Mouse (Mus musculus): ENCODE data around the gene Cpt1a. TPM values are rescaled to one million over a fixed set of nuclear protein-coding genes. Genes with fewer than 3 reads are reported as not detected.

Gene Cpt1a
- total and polyA plus RNA-seq, 2 experiments from 2014 or later: 49.8 to 79.4 TPM

GRCm38 (mm10) chr19:3336485-3337255 is 14.5 kb downstream of the Cpt1a start:
- Histone ChIP-seq H3K9ac (replicated peaks; ENCODE audit: low read depth, low read length) (no peak overlapping the region; the same call in 1 of the 2 replicates), H3K36me3 (replicated peaks; ENCODE audit: control insufficient read depth, insufficient read depth, low read length) (peaks cover 4% of the 10 kb centered on the region; the same call in 1 of the 2 replicates), H3K27me3 (ENCODE audit: control insufficient read depth, insufficient read depth, low read length) (no peaks in the 10 kb centered on the region), H3K4me1 (ENCODE audit: control insufficient read depth, insufficient read depth) (peaks cover 33% of the 10 kb centered on the region), H3K4me3 (ENCODE audit: low read depth, low read length) (no peak overlapping the region), H3K4me2 (ENCODE audit: low read depth, low read length) (no peak overlapping the region), H3K9me3 (replicated peaks; ENCODE audit: control insufficient read depth, low read length) (no peaks in the 10 kb centered on the region), H3K27ac (ENCODE audit: low read depth) (peak overlapping the region; percentile 39)
- TF ChIP-seq CTCF (IDR thresholded peaks at IDR 0.05; ENCODE audit: low read depth) (no peak), EP300 (IDR thresholded peaks at IDR 0.05; ENCODE audit: low read depth) (no peak)
- no peak for DNase-seq (ENCODE audit: low spot score)
- WGBS: 42% methylated on average over 8 of the region's 8 CpGs
- peak; percentile 34; the same call in 1 of the 2 replicates for ATAC-seq (ENCODE audit: insufficient read depth, low read depth)

- 88% methylated on average over 8 of the region's 8 CpGs for WGBS
- Histone ChIP-seq H3K36me3 (replicated peaks; ENCODE audit: control insufficient read depth, insufficient read depth, low read length) (no peaks in the 10 kb centered on the region), H3K4me1 (ENCODE audit: control insufficient read depth, insufficient read depth) (peaks cover 27% of the 10 kb centered on the region), H3K27ac (ENCODE audit: low read depth) (no peak overlapping the region), H3K9me3 (replicated peaks; ENCODE audit: control insufficient read depth, low read length) (no peaks in the 10 kb centered on the region), H3K27me3 (ENCODE audit: control insufficient read depth, insufficient read depth, low read length) (no peaks in the 10 kb centered on the region), H3K9ac (replicated peaks; ENCODE audit: low read depth, low read length) (no peak overlapping the region), H3K4me3 (ENCODE audit: low read depth, low read length) (no peak overlapping the region), H3K4me2 (ENCODE audit: low read depth, low read length) (no peak overlapping the region)
- TF ChIP-seq EP300 (IDR thresholded peaks at IDR 0.05; ENCODE audit: low read depth) (no peak), CTCF (IDR thresholded peaks at IDR 0.05; ENCODE audit: low read depth) (no peak)
- ATAC-seq (ENCODE audit: insufficient read depth, low read depth) (no peak), DNase-seq (ENCODE audit: low spot score) (no peak)
Observed at GRCm38 (mm10) chr19:3339187-3339586, 17.1 kb downstream of the Cpt1a start.

GRCm38 (mm10) chr19:3341021-3341420 is 18.9 kb downstream of the Cpt1a start:
- WGBS: 65% methylated on average over 3 of the region's 3 CpGs
- no peak for ATAC-seq (ENCODE audit: insufficient read depth, low read depth)
- H3K27me3 ChIP-seq (ENCODE audit: control insufficient read depth, insufficient read depth, low read length): no peaks in the 10 kb centered on the region

GRCm38 (mm10) chr19:3343929-3344328 is 21.8 kb downstream of the Cpt1a start:
- DNase-seq (ENCODE audit: low spot score) (no peak), ATAC-seq (ENCODE audit: insufficient read depth, low read depth) (no peak)
- Histone ChIP-seq H3K4me3 (ENCODE audit: low read depth, low read length) (no peak overlapping the region), H3K9me3 (replicated peaks; ENCODE audit: control insufficient read depth, low read length) (peaks cover 5% of the 10 kb centered on the region; the same call in 1 of the 2 replicates), H3K4me2 (ENCODE audit: low read depth, low read length) (no peak overlapping the region), H3K27ac (ENCODE audit: low read depth) (no peak overlapping the region), H3K36me3 (replicated peaks; ENCODE audit: control insufficient read depth, insufficient read depth, low read length) (no peaks in the 10 kb centered on the region), H3K27me3 (ENCODE audit: control insufficient read depth, insufficient read depth, low read length) (no peaks in the 10 kb centered on the region), H3K4me1 (ENCODE audit: control insufficient read depth, insufficient read depth) (peaks cover 4% of the 10 kb centered on the region; the same call in 1 of the 2 replicates), H3K9ac (replicated peaks; ENCODE audit: low read depth, low read length) (no peak overlapping the region)
- 71% methylated on average over 3 of the region's 3 CpGs for WGBS
- TF ChIP-seq CTCF (IDR thresholded peaks at IDR 0.05; ENCODE audit: low read depth): no peak
- TF ChIP-seq EP300 (IDR thresholded peaks at IDR 0.05; ENCODE audit: low read depth): no peak

More at GRCm38 (mm10) chr19:3341021-3341420, 18.9 kb downstream of the Cpt1a start:
- Histone ChIP-seq H3K9ac (replicated peaks; ENCODE audit: low read depth, low read length) (no peak overlapping the region), H3K36me3 (replicated peaks; ENCODE audit: control insufficient read depth, insufficient read depth, low read length) (no peaks in the 10 kb centered on the region), H3K27ac (ENCODE audit: low read depth) (no peak overlapping the region; the same call in 1 of the 2 replicates), H3K9me3 (replicated peaks; ENCODE audit: control insufficient read depth, low read length) (no peaks in the 10 kb centered on the region), H3K4me2 (ENCODE audit: low read depth, low read length) (no peak overlapping the region), H3K4me1 (ENCODE audit: control insufficient read depth, insufficient read depth) (peaks cover 15% of the 10 kb centered on the region), H3K4me3 (ENCODE audit: low read depth, low read length) (no peak overlapping the region)
- no peak for DNase-seq (ENCODE audit: low spot score)
- no peak for TF ChIP-seq CTCF (IDR thresholded peaks at IDR 0.05; ENCODE audit: low read depth)
- TF ChIP-seq EP300 (IDR thresholded peaks at IDR 0.05; ENCODE audit: low read depth): no peak

- no peak for DNase-seq (ENCODE audit: low spot score)
- H3K4me2 ChIP-seq (ENCODE audit: low read depth, low read length): no peak overlapping the region
- ATAC-seq (ENCODE audit: insufficient read depth, low read depth): no peak
- no peak overlapping the region for H3K9ac ChIP-seq (replicated peaks; ENCODE audit: low read depth, low read length)
- H3K27me3 ChIP-seq (ENCODE audit: control insufficient read depth, insufficient read depth, low read length): no peaks in the 10 kb centered on the region
- H3K27ac ChIP-seq (ENCODE audit: low read depth): no peak overlapping the region
- peaks cover 7% of the 10 kb centered on the region; the same call in 1 of the 2 replicates for H3K36me3 ChIP-seq (replicated peaks; ENCODE audit: control insufficient read depth, insufficient read depth, low read length)
- H3K4me3 ChIP-seq (ENCODE audit: low read depth, low read length): no peak overlapping the region
- TF ChIP-seq EP300 (IDR thresholded peaks at IDR 0.05; ENCODE audit: low read depth) (no peak), CTCF (IDR thresholded peaks at IDR 0.05; ENCODE audit: low read depth) (no peak)
- H3K4me1 ChIP-seq (ENCODE audit: control insufficient read depth, insufficient read depth): peaks cover 4% of the 10 kb centered on the region; the same call in 1 of the 2 replicates
- WGBS: 81% methylated on average over 8 of the region's 8 CpGs
- H3K9me3 ChIP-seq (replicated peaks; ENCODE audit: control insufficient read depth, low read length): peaks cover 5% of the 10 kb centered on the region; the same call in 1 of the 2 replicates
Observed at GRCm38 (mm10) chr19:3344636-3345544, 22.8 kb downstream of the Cpt1a start.
